Mouse (Mus musculus): Measurements from ENCODE around the gene Lrp4.

DNA sequence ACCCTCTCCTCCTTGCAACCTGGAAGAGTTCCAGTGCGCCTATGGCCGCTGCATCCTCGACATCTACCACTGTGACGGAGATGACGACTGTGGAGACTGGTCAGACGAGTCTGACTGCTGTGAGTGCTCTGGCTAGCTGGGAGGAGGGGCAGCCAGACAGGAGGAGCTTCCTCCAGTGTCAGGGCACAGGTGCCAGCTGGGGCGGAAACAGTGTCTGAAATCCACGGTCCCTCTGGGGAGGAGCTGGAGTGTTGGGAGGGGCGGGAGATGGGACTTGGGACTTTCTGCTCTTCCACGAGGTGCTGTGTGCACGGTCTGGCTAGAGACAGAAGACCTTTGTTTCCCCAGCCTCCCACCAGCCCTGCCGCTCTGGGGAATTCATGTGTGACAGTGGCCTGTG lies 17.0 kb downstream of the Lrp4 start:
- TF ChIP-seq CTCF (IDR thresholded peaks at IDR 0.05; ENCODE audit: extremely low read depth, insufficient read depth, low read length) (no peak), POLR2A (IDR thresholded peaks at IDR 0.05; ENCODE audit: extremely low read depth, insufficient read depth, low read length) (no peak)

Data from cortical plate, adult 2 months (tissue).